Mouse (Mus musculus): Measurements from ENCODE around the gene Myh10. TPM values are rescaled to one million over a fixed set of nuclear protein-coding genes. Genes with fewer than 3 reads are reported as not detected.

The Myh10 gene
- polyA plus RNA-seq, 1 experiment, result 180 TPM

- Histone ChIP-seq H3K4me3 (replicated peaks; ENCODE audit: insufficient read depth, low read depth, low read length) (no peak overlapping the region), H3K27me3 (ENCODE audit: control insufficient read depth, insufficient read depth, low read length) (no peaks in the 10 kb centered on the region), H3K27ac (ENCODE audit: insufficient read depth, low read length) (no peak overlapping the region), H3K4me1 (ENCODE audit: control insufficient read depth, insufficient read depth, low read length) (peaks cover 13% of the 10 kb centered on the region)
- WGBS, result 85% methylated on average over 6 of the region's 6 CpGs
- no peak for TF ChIP-seq CTCF (IDR thresholded peaks at IDR 0.05; ENCODE audit: borderline replicate concordance, insufficient read depth, low read depth, low read length)
- DNase-seq, result no peak
These were observed 11.0 kb downstream of the Myh10 start for GRCm38 (mm10) chr11:68702370-68702769.

GRCm38 (mm10) chr11:68703360-68703759 is 12.0 kb downstream of the Myh10 start:
- H3K27ac ChIP-seq (ENCODE audit: insufficient read depth, low read length), result no peak overlapping the region
- TF ChIP-seq POLR2A (IDR thresholded peaks at IDR 0.05; ENCODE audit: borderline replicate concordance, insufficient read depth, low read length) (no peak), CTCF (IDR thresholded peaks at IDR 0.05; ENCODE audit: borderline replicate concordance, insufficient read depth, low read depth, low read length) (no peak)
- no peaks in the 10 kb centered on the region for H3K27me3 ChIP-seq (ENCODE audit: control insufficient read depth, insufficient read depth, low read length)
- no peak for DNase-seq
- 78% methylated on average over 1 of the region's 1 CpGs for WGBS
- no peak overlapping the region for H3K4me3 ChIP-seq (replicated peaks; ENCODE audit: insufficient read depth, low read depth, low read length)
- H3K4me1 ChIP-seq (ENCODE audit: control insufficient read depth, insufficient read depth, low read length), result peaks cover 11% of the 10 kb centered on the region

GRCm38 (mm10) chr11:68704258-68704657 is 12.9 kb downstream of the Myh10 start:
- Histone ChIP-seq H3K4me1 (ENCODE audit: control insufficient read depth, insufficient read depth, low read length) (peaks cover 11% of the 10 kb centered on the region), H3K27ac (ENCODE audit: insufficient read depth, low read length) (no peak overlapping the region), H3K27me3 (ENCODE audit: control insufficient read depth, insufficient read depth, low read length) (no peaks in the 10 kb centered on the region), H3K4me3 (replicated peaks; ENCODE audit: insufficient read depth, low read depth, low read length) (no peak overlapping the region)
- whole genome bisulfite sequencing, result 98% methylated on average over 1 of the region's 1 CpGs
- TF ChIP-seq CTCF (IDR thresholded peaks at IDR 0.05; ENCODE audit: borderline replicate concordance, insufficient read depth, low read depth, low read length) (no peak), POLR2A (IDR thresholded peaks at IDR 0.05; ENCODE audit: borderline replicate concordance, insufficient read depth, low read length) (no peak)
- DNase-seq, result no peak

- H3K4me3 ChIP-seq (replicated peaks; ENCODE audit: insufficient read depth, low read depth, low read length), result no peak overlapping the region
- WGBS, result 91% methylated on average over 2 of the region's 2 CpGs
- TF ChIP-seq POLR2A (IDR thresholded peaks at IDR 0.05; ENCODE audit: borderline replicate concordance, insufficient read depth, low read length) (no peak), CTCF (IDR thresholded peaks at IDR 0.05; ENCODE audit: borderline replicate concordance, insufficient read depth, low read depth, low read length) (no peak)
- H3K27ac ChIP-seq (ENCODE audit: insufficient read depth, low read length), result no peak overlapping the region
- no peaks in the 10 kb centered on the region for H3K27me3 ChIP-seq (ENCODE audit: control insufficient read depth, insufficient read depth, low read length)
- peaks cover 11% of the 10 kb centered on the region for H3K4me1 ChIP-seq (ENCODE audit: control insufficient read depth, insufficient read depth, low read length)
- DNase-seq, result no peak
These were observed 13.5 kb downstream of the Myh10 start for GRCm38 (mm10) chr11:68704847-68705246.

GRCm38 (mm10) chr11:68706524-68707429 is 15.4 kb downstream of the Myh10 start:
- peaks cover 11% of the 10 kb centered on the region for H3K4me1 ChIP-seq (ENCODE audit: control insufficient read depth, insufficient read depth, low read length)
- peak; percentile 48 to 52 for DNase-seq
- WGBS, result 23% methylated on average over 9 of the region's 9 CpGs
- no peak overlapping the region for H3K4me3 ChIP-seq (replicated peaks; ENCODE audit: insufficient read depth, low read depth, low read length)
- no peaks in the 10 kb centered on the region for H3K27me3 ChIP-seq (ENCODE audit: control insufficient read depth, insufficient read depth, low read length)
- TF ChIP-seq POLR2A (IDR thresholded peaks at IDR 0.05; ENCODE audit: borderline replicate concordance, insufficient read depth, low read length) (no peak), CTCF (IDR thresholded peaks at IDR 0.05; ENCODE audit: borderline replicate concordance, insufficient read depth, low read depth, low read length) (0 out of 2 replicates have a peak, but pooled peaks have one; percentile 15)
- H3K27ac ChIP-seq (ENCODE audit: insufficient read depth, low read length), result peak overlapping the region; percentile 16; the same call in 1 of the 2 replicates

- DNase-seq, result peak in 1 of 2 experiments; percentile 62
- no peak for TF ChIP-seq CTCF (IDR thresholded peaks at IDR 0.05; ENCODE audit: borderline replicate concordance, insufficient read depth, low read depth, low read length)
- no peak for TF ChIP-seq POLR2A (IDR thresholded peaks at IDR 0.05; ENCODE audit: borderline replicate concordance, insufficient read depth, low read length)
- H3K27ac ChIP-seq (ENCODE audit: insufficient read depth, low read length), result no peak overlapping the region
- WGBS, result 30% methylated on average over 5 of the region's 5 CpGs
- H3K4me3 ChIP-seq (replicated peaks; ENCODE audit: insufficient read depth, low read depth, low read length), result no peak overlapping the region
- H3K4me1 ChIP-seq (ENCODE audit: control insufficient read depth, insufficient read depth, low read length), result peaks cover 12% of the 10 kb centered on the region
- no peaks in the 10 kb centered on the region for H3K27me3 ChIP-seq (ENCODE audit: control insufficient read depth, insufficient read depth, low read length)
These were observed 16.7 kb downstream of the Myh10 start for GRCm38 (mm10) chr11:68707881-68708582.

- 75% methylated on average over 4 of the region's 4 CpGs for WGBS
- H3K27ac ChIP-seq (ENCODE audit: insufficient read depth, low read length), result no peak overlapping the region
- TF ChIP-seq POLR2A (IDR thresholded peaks at IDR 0.05; ENCODE audit: borderline replicate concordance, insufficient read depth, low read length) (no peak), CTCF (IDR thresholded peaks at IDR 0.05; ENCODE audit: borderline replicate concordance, insufficient read depth, low read depth, low read length) (no peak)
These were observed 24.8 kb downstream of the Myh10 start for GRCm38 (mm10) chr11:68716167-68716566.

More at GRCm38 (mm10) chr11:68716167-68716566, 24.8 kb downstream of the Myh10 start:
- H3K4me3 ChIP-seq (replicated peaks; ENCODE audit: insufficient read depth, low read depth, low read length), result no peak overlapping the region
- H3K27me3 ChIP-seq (ENCODE audit: control insufficient read depth, insufficient read depth, low read length), result no peaks in the 10 kb centered on the region
- peaks cover 19% of the 10 kb centered on the region for H3K4me1 ChIP-seq (ENCODE audit: control insufficient read depth, insufficient read depth, low read length)
- no peak for DNase-seq

Data from cerebellum, adult 2 months (tissue).